Mouse (Mus musculus) gastrocnemius, postnatal 36 days (tissue): Measurements from ENCODE around the gene Cenpu. TPM values are rescaled to one million over a fixed set of nuclear protein-coding genes. Genes with fewer than 3 reads are reported as not detected.

Source experiments
- DNase-seq, 2 experiments: peaks; one replicate each; pipeline ENCODE4 v3.0.0; 2022
- intact Hi-C: fragments of 180-260 bp; cut with DNase I; formaldehyde crosslinking; loops from one replicate; pipeline ENCODE4 v1.15.1; 2025
- total RNA-seq, 2 experiments: library from RNA; stranded (reverse); gene quantifications; 2 replicates each; pipeline ENCODE4 v1.2.3; 2021

Cenpu gene
- total RNA-seq, 2 experiments from 2014 or later = 0.26 to 0.62 TPM

GRCm38 (mm10) chr8:46595593-46595992, 43.8 kb downstream of the Cenpu start:
- intact Hi-C loops = no loop called here
- DNase-seq = no peak

GRCm38 (mm10) chr8:46596530-46596929, 44.7 kb downstream of the Cenpu start:
- no peak for DNase-seq
- intact Hi-C loops = no loop called here

GRCm38 (mm10) chr8:46597411-46597810, 45.6 kb downstream of the Cenpu start:
- DNase-seq = no peak
- intact Hi-C loops = no loop called here

- intact Hi-C loops = no loop called here
- DNase-seq = no peak
Measured at GRCm38 (mm10) chr8:46598114-46598513, 46.3 kb downstream of the Cenpu start.

- DNase-seq = no peak
- intact Hi-C loops = no loop called here
Measured at GRCm38 (mm10) chr8:46598753-46599152, 46.9 kb downstream of the Cenpu start.

GRCm38 (mm10) chr8:46599314-46599904, 47.6 kb downstream of the Cenpu start:
- intact Hi-C loops = no loop called here

GRCm38 (mm10) chr8:46600959-46601707, 49.3 kb downstream of the Cenpu start:
- no peak for DNase-seq
- intact Hi-C loops = no loop called here

More at GRCm38 (mm10) chr8:46599314-46599904, 47.6 kb downstream of the Cenpu start:
- DNase-seq = no peak

GRCm38 (mm10) chr8:46603587-46603986, 51.8 kb downstream of the Cenpu start:
- intact Hi-C loops = no loop called here
- no peak for DNase-seq

GRCm38 (mm10) chr8:46606930-46607329, 55.1 kb downstream of the Cenpu start:
- intact Hi-C loops = no loop called here
- DNase-seq = no peak

GRCm38 (mm10) chr8:46611557-46611956, 59.7 kb downstream of the Cenpu start:
- intact Hi-C loops = no loop called here

GRCm38 (mm10) chr8:46612913-46613312, 61.1 kb downstream of the Cenpu start:
- intact Hi-C loops = no loop called here
- no peak for DNase-seq

More at GRCm38 (mm10) chr8:46611557-46611956, 59.7 kb downstream of the Cenpu start:
- DNase-seq = no peak

GRCm38 (mm10) chr8:46613377-46613776, 61.5 kb downstream of the Cenpu start:
- intact Hi-C loops = no loop called here
- no peak for DNase-seq

- DNase-seq = no peak
- intact Hi-C loops = loop anchor here (5.0 kb wide), 1 partner anchor 59 kb away; no protein-coding TSS in a partner anchor
Measured at GRCm38 (mm10) chr8:46615936-46616335, 64.1 kb downstream of the Cenpu start.

GRCm38 (mm10) chr8:46616879-46617689, 65.3 kb downstream of the Cenpu start, which contains the start of the genes Primpol and Casp3:
TSS of gene Primpol (minus strand) at chr8:46617212.
TSS of gene Casp3 (plus strand) at chr8:46617291.
- intact Hi-C loops = loop anchor here (5.0 kb wide), 1 partner anchor 60 kb away; no protein-coding TSS in a partner anchor
- DNase-seq = peak; percentile 92 to 94

GRCm38 (mm10) chr8:46617690-46618620, 66.1 kb downstream of the Cenpu start:
- no peak for DNase-seq
- intact Hi-C loops = loop anchor here (5.0 kb wide), 1 partner anchor 61 kb away; no protein-coding TSS in a partner anchor

- no peak for DNase-seq
- intact Hi-C loops = loop anchor here (5.0 kb wide), 1 partner anchor 61 kb away; no protein-coding TSS in a partner anchor
Measured at GRCm38 (mm10) chr8:46618639-46619320, 67.0 kb downstream of the Cenpu start.

GRCm38 (mm10) chr8:46622446-46623270, 70.8 kb downstream of the Cenpu start:
- intact Hi-C loops = no loop called here
- no peak for DNase-seq

- intact Hi-C loops = no loop called here
- DNase-seq = no peak
Measured at GRCm38 (mm10) chr8:46625166-46625565, 73.3 kb downstream of the Cenpu start.
